Mouse (Mus musculus): ENCODE measurements at regions not wholly inside any gene's neighbourhood (a gene's known extent, or its start where the extent isn't known, plus 50 kb on each side); places are given as distances from the start of the nearest gene placed in this dataset.

DNA sequence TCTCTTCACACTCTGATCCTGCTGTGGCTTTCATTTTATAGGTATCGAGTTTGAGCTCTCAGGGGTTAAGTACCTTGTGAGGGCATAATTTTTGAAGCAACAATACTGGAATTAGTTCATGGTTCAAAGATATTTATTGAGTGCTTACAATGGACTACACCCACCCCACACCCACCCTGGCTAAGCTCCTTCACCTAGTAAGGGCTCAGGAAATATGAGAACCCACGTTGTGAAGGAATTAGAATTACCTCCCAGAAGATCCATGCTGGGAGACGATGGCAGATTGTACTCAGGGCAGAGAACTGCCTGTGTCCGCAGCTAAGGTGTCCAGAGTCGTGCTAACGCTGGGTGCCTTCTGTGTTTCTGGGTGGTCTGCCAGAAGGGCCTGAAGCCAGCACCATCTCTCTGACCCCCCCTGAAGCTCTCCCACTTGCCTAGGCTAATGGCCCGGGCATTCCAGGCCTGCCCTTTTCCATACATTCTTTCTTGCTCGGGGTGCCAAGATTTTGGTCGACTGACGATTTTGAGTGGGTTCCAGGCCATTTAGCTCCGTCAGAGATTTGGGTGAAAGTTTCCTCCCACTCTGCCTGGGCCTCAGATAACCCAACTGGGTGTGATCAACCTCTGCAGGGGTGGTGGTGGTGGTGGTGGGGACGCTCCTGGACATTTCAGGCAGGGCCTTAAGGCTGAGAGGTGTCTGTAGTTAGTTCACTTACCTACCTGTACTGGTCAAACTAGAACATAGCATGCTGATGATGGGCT is 67.7 kb upstream of the Bcl6 start:
- DNase-seq (ENCODE audit: low read depth, low spot score): no peak

DNA sequence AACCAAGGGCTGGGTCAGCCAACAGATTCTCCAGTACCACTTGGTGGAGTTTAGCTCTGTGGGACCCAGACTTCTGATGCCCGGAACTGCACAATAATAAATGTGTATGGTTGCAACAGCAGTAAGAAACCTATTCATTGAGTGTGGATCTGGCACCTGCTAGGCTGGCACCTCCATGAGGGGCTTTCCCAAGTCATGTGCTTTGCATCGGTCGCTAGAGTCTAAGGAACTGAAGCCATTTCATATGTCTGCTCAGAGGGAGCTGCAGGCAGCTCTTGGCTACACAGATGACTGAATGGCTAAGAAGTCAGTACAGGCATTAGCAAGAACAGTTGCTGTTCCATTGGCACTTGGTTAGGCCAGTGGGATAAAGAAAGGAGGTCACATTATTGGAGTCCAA is 65.6 kb upstream of the Bcl6 start:
- no peak for DNase-seq (ENCODE audit: low read depth, low spot score)

GRCm38 (mm10) chr16:24053403-24053802 is 64.8 kb upstream of the Bcl6 start:
- DNase-seq (ENCODE audit: low read depth, low spot score): no peak

DNA sequence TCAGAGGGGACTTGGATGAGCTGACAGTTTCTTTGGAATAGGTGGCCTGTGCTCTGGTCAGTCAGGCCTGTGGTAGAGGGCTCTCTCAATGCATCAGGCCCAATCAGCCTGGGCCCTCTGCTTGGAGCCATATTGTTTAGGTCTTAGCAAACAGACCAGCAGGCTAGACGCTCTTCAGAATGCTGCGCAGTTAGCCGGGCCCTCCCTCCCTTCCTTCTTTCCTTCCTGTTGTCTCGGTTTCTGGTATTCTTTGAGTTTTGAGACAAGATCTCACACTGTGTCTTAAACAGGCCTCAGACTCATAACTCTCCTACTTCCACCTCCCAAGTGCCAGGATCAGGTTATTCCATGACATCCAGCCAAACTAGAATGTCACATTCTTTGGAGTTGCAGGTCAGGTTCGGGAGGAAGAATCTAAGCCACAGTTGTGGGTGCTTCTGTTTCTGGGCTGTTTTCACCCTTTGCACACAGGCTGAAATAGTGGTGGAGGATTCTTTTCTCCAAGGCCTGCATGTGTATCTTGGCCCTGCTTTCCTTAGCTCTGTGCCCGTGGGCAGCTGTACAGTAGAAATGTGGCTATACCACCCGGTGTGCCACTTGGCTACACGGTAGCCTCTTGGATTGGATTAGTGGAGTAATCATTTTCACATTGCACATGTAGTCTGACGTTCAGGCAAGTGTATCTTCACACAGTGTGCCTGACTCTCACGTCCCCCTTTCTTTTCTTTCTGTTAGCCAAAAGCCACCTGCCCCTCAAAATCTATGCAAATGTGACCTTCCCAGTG is 62.4 kb upstream of the Bcl6 start:
- no peak for DNase-seq (ENCODE audit: low read depth, low spot score)

DNA sequence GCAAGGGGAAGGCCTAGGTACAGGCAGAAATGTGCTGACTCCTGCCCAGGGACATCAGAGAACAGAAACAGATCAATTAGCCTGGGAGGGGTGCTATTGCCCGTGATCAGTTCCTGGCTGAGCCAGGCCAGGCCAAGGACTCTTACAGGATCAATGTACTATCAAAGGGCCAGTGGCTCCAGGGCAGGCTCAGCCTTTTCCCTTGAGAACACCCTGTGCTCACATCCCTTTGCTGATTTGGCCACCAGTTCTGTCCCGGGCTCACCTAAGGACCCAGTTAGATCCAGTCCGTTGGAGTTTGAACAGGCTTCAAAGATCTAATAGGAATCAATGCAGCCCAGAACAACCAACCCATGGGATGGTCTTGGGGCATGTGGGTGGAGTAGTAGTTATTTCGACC is 55.1 kb upstream of the Bcl6 start:
- DNase-seq (ENCODE audit: low read depth, low spot score): no peak

DNA sequence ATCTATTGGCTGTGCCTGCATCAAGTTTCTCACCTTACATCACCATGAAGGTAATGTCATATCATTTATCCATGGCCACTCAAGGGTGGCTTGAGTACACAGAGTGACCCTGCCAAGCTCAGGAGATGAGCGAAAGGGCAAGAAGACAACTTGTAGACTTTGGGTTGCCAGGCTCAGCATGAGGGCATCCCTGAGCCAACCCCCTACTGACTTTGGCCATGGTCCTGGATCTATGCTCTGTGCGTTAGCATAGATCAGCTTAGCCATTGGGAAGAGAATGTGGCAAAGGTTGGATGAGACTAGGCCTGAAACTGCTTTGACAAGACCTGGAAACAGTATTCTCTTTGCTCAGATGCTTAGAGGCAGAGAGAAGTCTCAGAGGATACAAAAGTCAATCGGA is 54.3 kb upstream of the Bcl6 start:
- no peak for DNase-seq (ENCODE audit: low read depth, low spot score)

- no peak for DNase-seq (ENCODE audit: low read depth, low spot score)
These were observed 53.6 kb upstream of the Bcl6 start for GRCm38 (mm10) chr16:24042216-24042615.

DNA sequence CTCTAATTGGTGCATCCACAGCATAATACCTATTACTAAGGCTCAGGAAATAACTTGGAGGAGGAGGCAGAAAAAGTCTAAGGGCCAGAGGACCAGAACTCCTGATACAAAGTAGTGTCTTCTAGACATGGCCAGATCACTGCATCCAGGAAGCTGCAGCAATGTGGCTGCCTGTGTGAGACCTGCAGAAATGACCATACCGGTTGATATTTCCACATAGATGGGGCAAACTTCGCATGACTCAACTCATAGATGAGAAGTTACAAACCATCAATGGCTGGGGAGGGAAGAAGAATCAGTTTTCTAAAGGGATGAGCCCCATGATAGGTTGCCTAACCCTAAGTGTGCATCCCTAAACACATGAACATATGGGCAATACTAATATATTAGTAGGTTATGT is 52.8 kb upstream of the Bcl6 start:
- no peak for DNase-seq (ENCODE audit: low read depth, low spot score)

GRCm38 (mm10) chr16:24039765-24040164 is 51.1 kb upstream of the Bcl6 start:
- DNase-seq (ENCODE audit: low read depth, low spot score): no peak

All from retina, postnatal 7 days (tissue).